Mouse (Mus musculus): ENCODE measurements around the gene Smlr1. TPM values are rescaled to one million over a fixed set of nuclear protein-coding genes. Genes with fewer than 3 reads are reported as not detected.

Smlr1 gene
- polyA plus RNA-seq (2014; fragmentation: Illumina TruSeq; extraction: RNeasy Lipid Tissue Mini Kit (QIAGEN cat#74804); ENCODE audit: low replicate concordance), result 8.9 TPM

GRCm38 (mm10) chr10:25535891-25536331 lies at the start of gene Smlr1:
Gene Smlr1 (minus strand): TSS chr10:25536267.

Other genes starting within 250 kb of the Smlr1 start
- 431 TPM for gene Akap7, start 228.4 kb downstream of the Smlr1 start, polyA plus RNA-seq (2014; fragmentation: Illumina TruSeq; extraction: RNeasy Lipid Tissue Mini Kit (QIAGEN cat#74804); ENCODE audit: low replicate concordance)
- gene Epb41l2, start 176.5 kb downstream of the Smlr1 start, polyA plus RNA-seq (2014; fragmentation: Illumina TruSeq; extraction: RNeasy Lipid Tissue Mini Kit (QIAGEN cat#74804); ENCODE audit: low replicate concordance), result 46.6 TPM

Measured in small intestine, adult 10 weeks (tissue).